Mouse (Mus musculus) ovary, adult 10 weeks (tissue): ENCODE data around the gene Smcr8. TPM values are rescaled to one million over a fixed set of nuclear protein-coding genes. Genes with fewer than 3 reads are reported as not detected.

Source experiments
- polyA plus RNA-seq: library from polyadenylated mRNA; stranded (reverse); fragments of 350-450 nt; fragmentation: Illumina TruSeq; extraction: RNeasy Lipid Tissue Mini Kit (QIAGEN cat#74804); gene quantifications from one replicate; pipeline ENCODE4 v1.2.3, GENCODE M21; 2014

The Smcr8 gene
- polyA plus RNA-seq = 12.5 TPM

GRCm38 (mm10) chr11:60776829-60777740 lies at the start of gene Smcr8, which contains the start of gene Top3a:
TSS of gene Smcr8 (plus strand) at chr11:60777524.
TSS of gene Top3a (minus strand) at chr11:60777365.

GRCm38 (mm10) chr11:60728260-60728761 lies 49.0 kb upstream of the Smcr8 start, which contains the start of gene Mief2:
TSS of gene Mief2 (plus strand) at chr11:60728398.

GRCm38 (mm10) chr11:60811618-60812017 lies 34.3 kb downstream of the Smcr8 start, which contains the start of gene Shmt1:
TSS of gene Shmt1 (minus strand) at chr11:60811718.

GRCm38 (mm10) chr11:60830433-60831052 lies 53.2 kb downstream of the Smcr8 start, which contains the start of gene Dhrs7b:
TSS of gene Dhrs7b (plus strand) at chr11:60830631.

Other genes starting within 250 kb of the Smcr8 start
- gene Alkbh5, start 241.1 kb upstream of the Smcr8 start, polyA plus RNA-seq = 70.5 TPM
- gene Llgl1, start 77.8 kb upstream of the Smcr8 start, polyA plus RNA-seq = 0.46 TPM
- 3.8 TPM for gene Flii, start 50.3 kb upstream of the Smcr8 start, polyA plus RNA-seq
- 0.34 TPM for gene Mief2, start 49.1 kb upstream of the Smcr8 start, polyA plus RNA-seq
- gene Top3a, start 159 bp upstream of the Smcr8 start, polyA plus RNA-seq = 7.8 TPM
- 15.6 TPM for gene Shmt1, start 34.2 kb downstream of the Smcr8 start, polyA plus RNA-seq
- 2.5 TPM for gene Dhrs7b, start 53.1 kb downstream of the Smcr8 start, polyA plus RNA-seq
- 12.6 TPM for gene Tmem11, start 101.7 kb downstream of the Smcr8 start, polyA plus RNA-seq
- 2.5 TPM for gene Natd1, start 137.2 kb downstream of the Smcr8 start, polyA plus RNA-seq
- gene Map2k3, start 154.5 kb downstream of the Smcr8 start, polyA plus RNA-seq = 4.8 TPM
- not detected for gene Kcnj12, start 245.0 kb downstream of the Smcr8 start, polyA plus RNA-seq